Mouse (Mus musculus) lung, adult 2 months (tissue): ENCODE data around the gene Olfr1377.

Source experiments
- CTCF ChIP-seq: fragments of 200-500 bp; IDR thresholded peaks from 2 replicates; pipeline ENCODE4 v1.5.1; 2011; ENCODE audit warnings: mild to moderate bottlenecking, low read length, control low read depth; ENCODE audit not compliant: insufficient read depth
- POLR2A ChIP-seq: fragments of 200-500 bp; IDR thresholded peaks from 2 replicates; pipeline ENCODE4 v1.6.1; 2011; ENCODE audit warnings: low read depth, mild to moderate bottlenecking, control low read depth, low read length, borderline replicate concordance; ENCODE audit errors: extremely low read depth

DNA sequence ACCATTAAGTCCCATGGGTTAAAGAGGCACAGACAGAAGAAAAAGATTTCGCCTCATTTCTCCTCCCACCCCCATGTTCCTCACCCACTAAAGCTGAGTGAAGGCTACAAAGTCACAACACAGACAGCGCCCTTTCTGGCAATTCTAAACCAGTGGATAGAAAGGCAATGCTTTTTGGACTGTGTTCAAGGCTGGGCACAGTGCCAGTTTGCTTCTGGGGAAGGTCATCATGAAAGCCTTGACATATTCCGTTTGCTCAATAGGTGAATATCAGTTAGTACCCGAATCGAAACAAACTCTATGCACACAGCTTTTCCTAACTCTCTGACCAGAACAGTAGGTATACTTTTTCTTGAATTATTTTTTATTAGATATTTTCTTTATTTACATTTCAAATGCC lies 30.1 kb downstream of the Olfr1377 start:
- TF ChIP-seq CTCF (no peak), POLR2A (no peak)
